Mouse (Mus musculus) cerebral cortex, adult 2 months (tissue): ENCODE data around the gene Rabepk.

Source experiments
- WGBS: fragments of 180-500 bp; shearing (Covaris S2); methylation state at CpG from one replicate; pipeline ENCODE4 v1.1.7; 2018; 5-methylcytosine and 5-hydroxymethylcytosine counted together

Rabepk gene

DNA sequence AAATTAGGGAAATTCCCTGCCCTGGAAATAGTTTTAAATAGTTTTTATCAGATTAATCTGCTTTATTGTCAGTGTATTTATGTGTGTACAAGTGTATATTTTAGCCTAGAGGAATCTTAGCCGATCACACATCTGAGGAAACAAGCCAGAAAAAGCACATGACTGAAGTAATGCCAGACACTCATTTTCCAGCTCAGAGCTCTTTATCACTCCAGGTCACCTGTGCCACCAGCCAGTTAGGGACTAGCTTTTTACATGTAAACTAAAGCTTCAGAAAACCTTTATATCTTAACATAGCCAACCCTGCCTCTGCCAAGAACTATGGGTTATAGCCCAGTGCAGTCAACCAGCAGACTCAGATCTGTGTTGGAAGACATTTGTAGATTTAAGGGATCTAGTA is 5.1 kb upstream of the Rabepk start:
- WGBS, result 10% methylated on average over 1 of the region's 1 CpGs

DNA sequence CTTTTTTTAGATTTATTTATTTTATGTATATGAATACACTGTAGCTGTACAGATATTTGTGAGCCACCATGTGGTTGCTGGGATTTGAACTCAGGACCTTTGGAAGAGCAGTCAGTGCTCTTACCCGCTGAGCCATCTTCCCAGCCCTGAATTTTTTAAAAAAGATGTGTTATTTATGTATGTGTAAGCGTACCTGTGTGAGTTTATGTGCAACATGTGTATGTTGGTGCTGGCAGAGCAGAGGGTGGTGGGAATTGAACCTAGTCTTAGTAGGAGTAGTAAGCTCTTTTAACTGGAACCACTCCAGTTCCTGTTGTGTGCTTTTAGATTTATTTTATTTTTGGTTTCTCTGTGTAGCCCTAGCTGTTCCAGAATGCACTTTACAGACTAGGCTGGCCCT is 4.5 kb upstream of the Rabepk start:
- 90% methylated on average over 2 of the region's 2 CpGs for WGBS

DNA sequence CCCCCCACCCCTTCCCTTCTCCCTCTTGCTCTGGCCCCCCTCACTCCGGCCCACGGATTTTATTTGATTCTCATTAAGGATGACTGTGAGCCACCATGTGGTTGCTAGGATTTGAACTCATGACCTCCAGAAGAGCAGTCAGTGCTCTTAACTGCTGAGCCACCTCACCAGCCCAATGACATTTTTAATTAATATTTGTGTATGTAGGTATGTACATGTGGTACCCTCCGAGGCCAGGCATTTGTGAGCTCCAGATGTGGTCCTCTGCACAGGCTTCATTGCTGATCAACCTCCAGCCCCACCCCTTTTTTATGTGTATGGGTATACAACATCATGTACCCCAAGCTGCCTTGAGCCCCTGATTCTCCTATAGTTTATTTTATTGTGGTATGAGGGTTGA is 4.0 kb upstream of the Rabepk start:
- 50% methylated on average over 3 of the region's 3 CpGs for WGBS

DNA sequence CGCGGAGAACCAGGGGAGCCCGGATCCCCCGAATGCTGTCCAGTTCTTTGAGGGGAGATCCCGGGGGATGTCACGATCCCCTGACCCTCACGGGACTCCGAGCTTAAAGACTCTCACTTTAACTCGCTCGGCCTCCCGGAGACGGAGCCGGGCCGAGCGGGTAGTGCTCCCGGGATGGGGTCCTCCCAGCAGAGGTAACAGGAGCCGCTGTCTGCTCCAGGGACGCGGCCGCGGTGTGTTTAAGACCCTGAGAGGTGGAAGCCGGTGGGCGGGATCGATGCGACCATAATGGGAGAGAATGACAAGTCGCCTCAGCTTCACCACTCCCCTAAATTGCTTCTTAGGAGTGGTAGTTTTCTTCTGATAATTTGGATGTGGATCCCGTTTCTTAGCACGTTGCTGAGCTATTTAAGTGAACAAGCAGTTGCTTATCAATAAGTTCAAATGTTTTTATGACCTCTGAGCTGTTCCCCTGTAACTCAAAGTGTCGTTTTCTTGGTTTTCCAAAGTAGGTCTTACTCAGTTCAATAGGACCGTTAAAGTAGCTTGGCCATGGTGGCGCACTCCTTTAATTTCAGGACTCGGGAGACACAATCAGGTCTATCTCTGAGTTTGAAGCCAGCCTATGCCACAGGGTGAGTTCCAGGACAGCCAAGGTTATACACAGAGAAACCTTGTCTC is 3.0 kb upstream of the Rabepk start:
- 1% methylated on average over 32 of the region's 32 CpGs for WGBS

DNA sequence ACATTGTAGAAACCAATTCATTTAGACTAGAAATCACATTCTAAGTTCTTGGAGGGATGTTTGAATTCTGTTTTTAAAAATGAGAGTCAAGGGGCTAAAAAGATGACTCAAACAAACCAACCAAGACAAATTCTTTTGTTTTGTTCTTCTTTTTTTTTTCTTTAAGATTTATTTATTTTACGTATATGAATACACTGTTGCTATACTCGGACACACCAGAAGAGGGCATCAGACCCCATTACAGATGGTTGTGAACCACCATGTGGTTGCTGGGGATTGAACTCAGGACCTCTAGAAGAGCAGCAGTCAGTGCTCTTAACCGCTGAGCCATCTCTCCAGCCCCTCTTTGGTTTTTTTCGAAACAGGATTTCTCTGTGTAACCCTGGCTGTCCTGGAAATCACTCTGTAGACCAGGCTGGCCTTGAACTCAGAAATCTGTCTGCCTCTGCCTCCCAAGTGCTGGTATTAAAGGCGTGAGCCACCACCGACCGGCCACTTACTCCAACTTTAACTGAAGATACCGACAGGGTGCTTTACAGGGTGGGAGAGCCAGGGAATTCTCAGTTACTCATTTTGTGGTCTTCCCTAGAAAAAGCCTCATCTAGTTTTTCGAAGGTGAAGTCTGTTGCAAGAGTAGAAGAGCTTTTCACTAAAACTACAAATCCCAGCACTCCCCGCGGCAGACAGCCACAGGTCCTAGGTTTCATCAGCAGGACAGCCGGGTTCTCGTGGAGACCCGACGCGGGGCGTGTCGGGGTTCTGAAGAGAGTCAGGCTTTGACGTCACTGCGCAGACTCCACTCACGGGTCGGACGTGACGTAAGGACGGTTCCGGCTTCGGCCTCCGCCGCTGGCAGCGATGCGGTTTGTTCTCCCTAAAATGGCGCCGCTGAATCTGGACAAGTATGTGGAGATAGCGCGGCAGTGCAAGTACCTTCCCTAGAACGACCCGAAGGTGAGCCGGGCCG is 2.1 kb upstream of the Rabepk start:
- 5% methylated on average over 39 of the region's 39 CpGs for WGBS

DNA sequence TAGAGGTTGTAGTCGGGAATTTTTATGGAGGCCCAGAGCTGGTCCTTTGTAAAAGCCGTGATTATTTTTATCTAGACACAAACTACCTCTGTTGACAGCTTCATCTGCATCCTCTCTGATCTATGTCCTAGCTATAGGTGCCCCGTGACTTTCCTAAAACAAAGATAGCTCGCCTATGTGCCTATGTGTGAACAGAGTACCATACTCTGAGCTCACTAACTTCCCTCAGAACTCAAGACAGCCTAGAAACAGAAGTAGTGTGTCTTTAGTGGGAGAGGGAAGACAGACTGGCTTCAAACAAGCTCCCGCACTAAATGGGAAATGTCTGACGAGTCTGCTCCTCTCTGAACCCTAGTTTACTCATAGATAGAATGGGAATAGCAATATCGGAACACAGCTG is 659 bp upstream of the Rabepk start:
- WGBS, result 81% methylated on average over 7 of the region's 7 CpGs

DNA sequence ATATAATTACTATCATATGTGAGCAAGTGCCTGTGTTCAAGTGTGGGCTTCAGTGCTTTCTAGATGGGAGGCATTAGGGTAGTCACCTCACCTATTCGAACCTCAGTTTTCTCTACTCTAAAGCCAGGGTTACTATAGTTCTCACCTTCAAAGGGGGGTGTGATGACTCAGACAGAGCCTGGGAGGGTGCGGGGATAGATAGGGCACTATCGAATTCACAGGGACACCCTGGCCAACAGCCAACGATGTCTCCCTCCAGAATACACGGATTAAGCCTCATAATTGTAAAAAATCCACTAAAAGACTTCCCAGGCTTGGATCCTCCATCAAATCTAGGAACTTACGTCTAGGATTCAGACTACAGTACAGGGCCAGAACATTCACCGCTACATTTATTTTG is 4.3 kb downstream of the Rabepk start:
- 86% methylated on average over 7 of the region's 7 CpGs for WGBS

DNA sequence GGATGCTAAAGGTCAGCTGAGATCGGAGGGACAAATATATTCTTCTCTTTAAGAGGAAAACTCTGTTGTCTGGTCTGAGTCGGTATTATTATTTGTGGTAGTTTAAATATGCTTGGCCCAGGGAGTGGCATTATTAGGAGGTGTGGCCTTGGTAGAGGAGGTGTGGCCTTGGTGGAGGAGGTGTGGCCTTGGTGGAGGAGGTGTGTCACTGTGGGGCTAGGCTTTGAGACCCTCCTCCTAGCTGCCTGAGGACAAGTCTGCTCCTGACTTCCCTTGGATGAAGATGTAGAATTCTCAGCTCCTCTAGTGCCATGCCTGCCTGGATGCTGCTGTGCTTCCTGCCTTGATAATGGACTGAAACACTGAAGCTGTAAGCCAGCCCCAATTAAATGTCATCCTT is 5.2 kb downstream of the Rabepk start:
- WGBS, result 96% methylated on average over 2 of the region's 2 CpGs

DNA sequence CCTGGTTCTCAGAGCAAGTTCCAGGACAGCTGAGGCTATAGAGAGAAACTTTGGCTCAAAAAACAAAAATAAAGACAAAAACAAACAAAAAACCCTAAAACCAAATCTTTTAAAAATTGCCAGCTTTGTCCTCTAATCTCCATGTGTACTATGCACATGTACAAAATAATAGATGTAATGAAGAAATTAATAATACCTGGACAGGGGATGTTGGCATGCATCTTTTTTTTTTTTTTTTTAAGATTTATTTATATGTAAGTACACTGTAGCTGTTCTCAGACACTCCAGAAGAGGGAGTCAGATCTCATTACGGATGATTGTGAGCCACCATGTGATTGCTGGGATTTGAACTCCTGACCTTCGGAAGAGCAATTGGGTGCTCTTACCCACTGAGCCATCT is 7.2 kb downstream of the Rabepk start:
- WGBS, result 82% methylated on average over 2 of the region's 2 CpGs

DNA sequence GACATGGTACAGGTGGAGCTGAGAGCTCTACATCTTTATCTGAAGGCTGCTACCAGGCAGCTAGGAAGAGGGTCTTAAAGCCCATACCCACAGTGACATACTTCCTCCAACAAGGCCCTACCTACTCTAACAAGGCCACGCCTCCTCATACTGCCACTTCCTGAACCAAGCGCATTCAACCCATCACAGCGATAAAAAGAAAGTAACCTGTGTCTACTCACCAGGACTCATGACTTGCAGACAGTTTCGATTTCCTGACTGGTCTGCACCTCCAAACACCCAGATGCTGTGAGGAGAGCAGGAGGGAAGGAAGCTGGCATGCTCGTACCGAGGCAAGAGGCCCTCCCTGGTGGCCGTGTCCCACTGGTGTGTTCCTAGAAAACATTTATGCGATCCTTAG is 9.4 kb downstream of the Rabepk start:
- 93% methylated on average over 8 of the region's 8 CpGs for WGBS

DNA sequence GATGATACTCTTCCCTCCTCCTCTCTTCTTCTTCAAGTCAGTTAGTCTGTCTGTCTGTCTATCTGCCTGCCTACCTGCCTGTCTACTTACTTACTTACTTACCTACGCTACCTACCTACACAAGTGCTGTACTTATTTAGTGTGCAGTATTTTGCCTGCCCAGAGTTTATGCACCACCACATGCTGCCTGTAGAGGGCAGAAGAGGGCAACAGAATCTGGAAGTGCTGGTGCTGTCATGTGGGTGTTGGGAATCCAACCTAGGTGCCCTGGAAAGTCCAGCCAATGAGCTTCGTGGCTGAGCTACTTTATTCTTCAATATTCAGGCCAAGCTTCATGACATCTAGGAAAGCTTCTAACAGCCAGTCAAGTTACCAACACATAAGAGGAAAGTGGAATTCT is 15.6 kb downstream of the Rabepk start:
- WGBS, result 73% methylated on average over 2 of the region's 2 CpGs

DNA sequence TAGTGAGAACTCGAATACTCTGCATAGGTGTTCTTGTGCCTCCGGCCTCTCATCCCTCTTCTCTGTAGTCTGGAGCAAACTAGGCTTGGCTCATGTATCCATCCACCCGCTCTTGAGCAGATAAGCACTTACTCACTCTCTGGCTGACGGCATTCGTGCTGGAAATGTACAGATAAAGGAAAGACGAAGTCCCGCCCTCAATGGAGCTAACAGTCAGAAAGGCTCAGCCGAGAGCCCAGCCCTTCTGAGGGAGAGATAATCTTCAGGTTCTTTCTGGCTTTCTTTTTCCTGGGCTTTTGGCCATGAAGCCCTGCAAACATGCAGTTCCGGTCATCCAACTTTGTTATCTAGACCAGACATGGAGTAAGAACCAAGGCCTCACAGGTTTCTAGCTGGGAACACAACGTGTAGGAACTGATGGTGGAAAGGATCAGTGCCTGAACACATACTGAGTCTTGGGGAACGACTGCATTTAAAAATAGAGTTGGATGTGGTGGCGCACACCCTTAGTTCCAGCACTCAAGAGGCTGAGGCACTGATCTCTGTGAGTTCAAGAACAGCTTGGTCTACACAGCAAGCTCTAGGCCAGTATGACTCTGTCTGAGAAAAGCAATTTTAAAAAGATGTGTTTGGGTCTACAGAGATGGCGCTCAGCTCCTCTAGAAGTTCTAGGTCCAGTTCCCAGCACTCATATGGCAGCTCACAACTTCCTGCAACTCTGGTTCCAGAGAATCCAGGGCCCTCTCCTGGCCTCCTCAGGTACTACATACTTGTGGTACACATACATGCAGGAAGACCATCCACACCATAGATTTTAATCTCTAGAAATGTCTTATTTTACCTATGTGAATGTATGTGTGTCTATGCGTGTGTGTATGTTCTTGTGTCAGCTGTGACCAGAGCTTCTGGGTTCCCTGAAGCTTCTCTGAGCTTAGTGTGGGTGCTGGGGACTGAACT is 16.4 kb downstream of the Rabepk start:
- WGBS, result 82% methylated on average over 14 of the region's 14 CpGs

DNA sequence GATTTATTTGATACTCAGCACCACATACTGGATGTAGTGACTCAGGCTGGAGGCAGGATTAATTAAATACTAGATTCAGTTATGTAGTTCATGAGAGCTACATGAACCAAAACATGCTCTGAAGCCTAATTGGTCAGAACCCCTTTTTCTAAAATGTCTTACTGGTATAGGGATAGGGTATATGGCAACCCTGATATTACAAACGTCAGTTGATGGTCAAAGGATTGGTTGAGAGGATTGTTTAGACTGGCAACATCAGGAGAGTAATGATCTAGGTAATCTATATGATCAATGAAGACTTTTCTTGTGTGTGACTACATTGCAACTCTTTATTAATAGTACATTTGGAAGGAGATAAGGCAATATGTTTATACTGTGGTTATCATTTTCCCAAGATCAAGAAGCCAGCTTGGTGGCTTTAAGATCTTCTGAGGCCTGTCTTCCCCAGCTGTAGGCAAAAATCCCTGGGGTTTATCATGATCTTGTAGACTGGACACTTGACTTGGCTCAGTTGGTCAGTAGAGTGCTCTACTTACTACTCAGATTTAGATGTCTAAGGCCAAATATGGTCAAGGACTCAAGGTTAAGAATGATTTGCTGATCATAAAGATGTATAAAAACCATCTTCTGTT is 22.4 kb downstream of the Rabepk start:
- WGBS, result 52% methylated on average over 1 of the region's 1 CpGs

DNA sequence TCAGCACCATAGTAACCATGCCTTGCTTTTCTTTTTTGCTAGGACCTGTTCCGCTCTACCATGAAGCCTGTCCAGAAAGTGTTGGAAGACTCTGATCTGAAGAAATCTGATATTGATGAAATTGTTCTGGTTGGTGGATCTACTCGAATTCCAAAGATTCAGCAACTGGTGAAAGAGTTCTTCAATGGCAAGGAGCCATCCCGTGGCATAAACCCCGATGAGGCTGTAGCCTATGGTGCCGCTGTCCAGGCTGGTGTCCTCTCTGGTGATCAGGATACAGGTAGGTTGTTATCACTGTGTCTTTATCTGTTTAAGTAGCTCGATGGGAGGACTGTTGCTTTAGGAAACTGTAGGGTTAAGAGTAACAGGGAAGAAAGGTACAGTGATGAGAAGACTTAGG is 25.2 kb downstream of the Rabepk start:
- WGBS, result 87% methylated on average over 6 of the region's 6 CpGs

DNA sequence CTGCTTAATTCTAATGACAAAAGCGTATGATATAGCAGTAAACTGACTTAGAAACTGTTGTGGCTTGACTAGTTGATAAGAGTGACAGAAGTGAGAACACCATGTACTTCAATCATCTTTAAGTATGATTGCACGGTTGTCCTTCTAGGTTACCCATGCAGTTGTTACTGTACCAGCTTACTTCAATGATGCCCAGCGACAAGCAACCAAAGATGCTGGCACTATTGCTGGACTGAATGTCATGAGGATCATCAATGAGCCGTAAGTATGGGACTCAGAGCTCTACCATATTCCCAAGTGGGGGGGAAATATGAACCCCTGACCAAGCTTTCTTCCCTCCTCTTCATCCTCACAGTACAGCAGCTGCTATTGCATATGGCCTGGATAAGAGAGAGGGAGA is 26.0 kb downstream of the Rabepk start:
- WGBS, result 74% methylated on average over 4 of the region's 4 CpGs

DNA sequence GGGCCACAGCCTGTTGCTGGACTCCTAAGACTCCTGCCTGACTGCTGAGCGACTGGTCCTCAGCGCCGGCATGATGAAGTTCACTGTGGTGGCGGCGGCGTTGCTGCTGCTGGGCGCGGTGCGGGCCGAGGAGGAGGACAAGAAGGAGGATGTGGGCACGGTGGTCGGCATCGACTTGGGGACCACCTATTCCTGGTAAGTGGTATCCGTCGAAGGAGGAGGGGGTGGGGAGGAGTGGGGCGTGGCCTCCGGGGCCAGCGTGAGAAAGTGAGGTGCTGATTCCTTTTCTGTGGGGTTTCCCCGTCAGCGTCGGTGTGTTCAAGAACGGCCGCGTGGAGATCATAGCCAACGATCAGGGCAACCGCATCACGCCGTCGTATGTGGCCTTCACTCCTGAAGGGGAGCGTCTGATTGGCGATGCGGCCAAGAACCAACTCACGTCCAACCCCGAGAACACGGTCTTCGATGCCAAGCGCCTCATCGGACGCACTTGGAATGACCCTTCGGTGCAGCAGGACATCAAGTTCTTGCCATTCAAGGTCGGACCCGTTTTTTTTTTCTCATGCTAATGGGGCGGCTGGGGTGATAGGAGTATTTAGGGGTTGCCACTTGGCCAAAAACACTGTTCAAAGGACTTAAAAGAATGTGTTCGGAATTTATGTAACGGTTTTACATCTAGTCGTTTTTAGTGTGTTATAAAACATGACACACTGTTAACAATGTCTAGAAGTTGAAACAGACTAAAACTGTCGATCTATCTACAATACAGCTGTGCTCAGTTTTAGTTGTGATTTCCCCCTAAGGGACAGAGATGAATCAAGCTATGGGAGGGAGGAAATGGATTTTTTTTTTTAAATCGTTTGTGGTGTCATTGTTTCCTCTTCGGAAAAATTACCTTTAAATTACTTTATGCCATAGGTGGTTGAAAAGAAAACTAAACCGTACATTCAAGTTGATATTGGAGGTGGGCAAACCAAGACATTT is 27.2 kb downstream of the Rabepk start:
- 2% methylated on average over 50 of the region's 50 CpGs for WGBS

DNA sequence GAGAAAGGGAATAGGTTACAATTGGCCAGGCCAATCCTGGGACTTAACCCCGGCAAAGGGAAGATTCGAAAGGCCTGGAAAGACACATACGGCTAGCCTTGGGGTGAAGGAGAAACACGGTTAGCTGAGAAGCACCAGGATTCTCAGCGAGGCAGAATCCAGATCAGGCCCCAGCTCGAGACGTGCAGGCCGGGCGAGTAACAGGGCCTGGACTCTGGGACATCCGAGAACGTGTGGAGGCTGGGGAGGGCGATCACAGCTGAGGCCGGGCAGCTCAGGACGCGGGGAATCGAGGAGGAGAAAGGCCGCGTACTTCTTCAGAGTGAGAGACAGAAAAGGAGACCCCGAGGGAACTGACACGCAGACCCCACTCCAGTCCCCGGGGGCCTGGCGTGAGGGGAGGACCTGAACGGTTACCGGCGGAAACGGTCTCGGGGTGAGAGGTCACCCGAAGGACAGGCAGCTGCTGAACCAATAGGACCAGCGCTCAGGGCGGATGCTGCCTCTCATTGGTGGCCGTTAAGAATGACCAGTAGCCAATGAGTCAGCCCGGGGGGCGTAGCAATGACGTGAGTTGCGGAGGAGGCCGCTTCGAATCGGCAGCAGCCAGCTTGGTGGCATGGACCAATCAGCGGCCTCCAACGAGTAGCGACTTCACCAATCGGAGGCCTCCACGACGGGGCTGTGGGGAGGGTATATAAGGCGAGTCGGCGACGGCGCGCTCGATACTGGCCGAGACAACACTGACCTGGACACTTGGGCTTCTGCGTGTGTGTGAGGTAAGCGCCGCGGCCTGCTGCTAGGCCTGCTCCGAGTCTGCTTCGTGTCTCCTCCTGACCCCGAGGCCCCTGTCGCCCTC is 28.1 kb downstream of the Rabepk start, which contains the start of gene Hspa5:
TSS of gene Hspa5 (plus strand) at position 603 of the 859 bp plus-strand sequence.
- under 1% methylated on average over 60 of the region's 60 CpGs for WGBS

DNA sequence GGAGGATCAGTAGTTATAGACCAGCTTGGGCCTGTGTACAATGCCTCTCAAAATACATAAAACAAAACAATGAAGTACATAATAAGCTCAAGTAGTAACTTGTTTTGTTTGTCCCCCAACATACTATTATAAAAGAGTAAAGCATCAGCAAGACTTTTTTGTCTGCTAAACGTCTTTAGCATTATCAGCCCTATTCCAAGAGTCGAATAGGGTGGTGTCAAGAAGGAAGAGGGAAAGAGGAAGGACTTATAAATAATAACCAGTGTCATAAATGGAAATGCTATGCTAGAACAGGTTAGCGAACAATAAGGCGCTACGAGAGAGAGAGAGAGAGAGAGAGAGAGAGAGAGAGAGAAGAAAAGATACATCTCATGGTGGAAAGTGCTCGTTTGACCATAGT is 28.8 kb downstream of the Rabepk start:
- WGBS, result 1% methylated on average over 6 of the region's 6 CpGs

DNA sequence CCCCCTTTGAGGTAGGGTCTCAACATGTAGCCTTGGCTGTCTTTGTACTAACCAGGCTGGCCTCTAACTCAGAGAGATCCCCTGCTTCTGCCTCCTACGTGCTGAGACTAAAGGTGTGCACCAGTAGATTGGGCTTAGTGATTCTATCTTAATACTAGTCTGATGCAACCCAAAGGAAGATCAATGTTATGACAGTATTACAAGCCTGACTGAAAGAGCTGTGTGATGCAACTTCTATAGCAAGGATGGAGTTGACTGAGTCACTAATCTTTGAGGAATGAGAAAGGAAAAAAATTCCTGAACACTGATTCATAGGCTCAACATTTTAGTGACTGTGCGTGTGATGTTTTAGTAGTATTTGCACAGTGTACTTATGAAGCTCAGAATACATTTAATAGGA is 29.7 kb downstream of the Rabepk start:
- 82% methylated on average over 2 of the region's 2 CpGs for WGBS
